10 mouse cellular contexts compared by ENCODE assay signal in genomic region chr16:96945468-96946302, GRCm38 (mm10).
DNase-seq lines count a peak whose midpoint lies in the region; ATAC-seq and TF ChIP-seq lines count a peak whose summit lies in the region.
"Had no signal": no experiment of that assay in that cellular context is flagged by ENCODE, and none has a peak within 500 bp of the region (broad histone marks: within the 10 kb centered on the region; RNA-seq: fewer than 3 reads in every experiment).

No protein-coding gene starts in this region.

- no peak overlapping the region for H3K9ac ChIP-seq in hindbrain, embryonic 14.5 days
- no peak overlapping the region for H3K9ac ChIP-seq in neural tube, embryonic 15.5 days (replicated peaks)
- no peak overlapping the region for H3K9ac ChIP-seq in liver, postnatal 0 days (replicated peaks)

- H3K4me1 ChIP-seq in hindbrain, embryonic 14.5 days (replicated peaks; ENCODE audit: control insufficient read depth, insufficient read depth, low read length), result peaks cover 18% of the 10 kb centered on the region
- peaks cover 21% of the 10 kb centered on the region for H3K4me1 ChIP-seq in neural tube, embryonic 15.5 days
- H3K4me1 ChIP-seq in liver, postnatal 0 days (ENCODE audit: insufficient read depth), result no peaks in the 10 kb centered on the region

- TF ChIP-seq CTCF in liver, postnatal 0 days (IDR thresholded peaks at IDR 0.05; ENCODE audit: low read depth), result no peak

- H3K36me3 ChIP-seq in hindbrain, embryonic 14.5 days (replicated peaks; ENCODE audit: control insufficient read depth, insufficient read depth), result no peaks in the 10 kb centered on the region
- H3K36me3 ChIP-seq in neural tube, embryonic 15.5 days, result no peaks in the 10 kb centered on the region
- no peaks in the 10 kb centered on the region for H3K36me3 ChIP-seq in liver, postnatal 0 days (replicated peaks; ENCODE audit: insufficient read depth, low read length)

- no peaks in the 10 kb centered on the region for H3K27me3 ChIP-seq in hindbrain, embryonic 14.5 days (ENCODE audit: control insufficient read depth, insufficient read depth, low read length)
- no peaks in the 10 kb centered on the region for H3K27me3 ChIP-seq in neural tube, embryonic 15.5 days (replicated peaks)
- H3K27me3 ChIP-seq in liver, postnatal 0 days (ENCODE audit: insufficient read depth, low read length), result no peaks in the 10 kb centered on the region

- H3K9me3 ChIP-seq in hindbrain, embryonic 14.5 days (ENCODE audit: control insufficient read depth, low read length), result no peaks in the 10 kb centered on the region
- no peaks in the 10 kb centered on the region for H3K9me3 ChIP-seq in neural tube, embryonic 15.5 days (replicated peaks)
- H3K9me3 ChIP-seq in liver, postnatal 0 days (ENCODE audit: low read length), result no peaks in the 10 kb centered on the region

- peak overlapping the region; percentile 73 for H3K27ac ChIP-seq in hindbrain, embryonic 14.5 days
- peak overlapping the region; percentile 3 for H3K27ac ChIP-seq in neural tube, embryonic 15.5 days (replicated peaks)
- H3K27ac ChIP-seq in liver, postnatal 0 days (ENCODE audit: low read depth), result no peak overlapping the region

- no peak overlapping the region for H3K4me3 ChIP-seq in hindbrain, embryonic 14.5 days (replicated peaks; ENCODE audit: low read length)
- H3K4me3 ChIP-seq in neural tube, embryonic 15.5 days (replicated peaks), result no peak overlapping the region
- H3K4me3 ChIP-seq in liver, postnatal 0 days (ENCODE audit: low read depth, low read length), result no peak overlapping the region

- WGBS in hindbrain, embryonic 14.5 days, result 25% methylated on average over 11 of the region's 11 CpGs
- 26% methylated on average over 11 of the region's 11 CpGs for WGBS in neural tube, embryonic 15.5 days
- 59% methylated on average over 11 of the region's 11 CpGs for WGBS in liver, postnatal 0 days (ENCODE audit: insufficient replicate concordance)

- peak; percentile 5 for DNase-seq in layer of hippocampus, adult 9-11 months
- DNase-seq in layer of hippocampus, postnatal 14 days (ENCODE audit: low spot score in 2 of 2), result no peak
- DNase-seq in embryo, embryonic 10 days (ENCODE audit: low spot score), result peak; percentile 22
- peak; percentile 54 for DNase-seq in hindbrain, embryonic 14.5 days (ENCODE audit: low spot score)
- DNase-seq in T-cell, adult 2 months (ENCODE audit: low spot score), result no peak
- DNase-seq in liver, result no peak
- DNase-seq in liver, postnatal 0 days, result no peak
- DNase-seq: right cerebral cortex, postnatal 14 days had no signal

- 0 out of 2 replicates have a peak overlapping the region, but pooled peaks have one; percentile 4 for H3K4me2 ChIP-seq in hindbrain, embryonic 14.5 days (replicated peaks)
- H3K4me2 ChIP-seq in neural tube, embryonic 15.5 days, result peak overlapping the region; percentile 4; the same call in 1 of the 2 replicates
- no peak overlapping the region for H3K4me2 ChIP-seq in liver, postnatal 0 days (ENCODE audit: low read depth, low read length)

- TF ChIP-seq EP300 in liver, postnatal 0 days (IDR thresholded peaks at IDR 0.05; ENCODE audit: low read depth), result no peak

- peak; percentile 55; the same call in 1 of the 2 replicates for ATAC-seq in hindbrain, embryonic 14.5 days (ENCODE audit: low FRiP score)
- peak; percentile 60 for ATAC-seq in neural tube, embryonic 15.5 days (ENCODE audit: low FRiP score)
- no peak for ATAC-seq in liver, postnatal 0 days
- ATAC-seq: activated CD4-positive, CD25-positive, alpha-beta regulatory T cell, adult 4 months had no signal

Comparison
In these comparisons a context has a peak if more than half of its experiments do, and no peak if none do; other contexts are left out.
1. DNase-seq: peak in layer of hippocampus, adult 9-11 months (single experiment), embryo, embryonic 10 days (single experiment) and hindbrain, embryonic 14.5 days (single experiment); none in layer of hippocampus, postnatal 14 days (0 of 2), T-cell, adult 2 months (single experiment), liver (single experiment) and liver, postnatal 0 days (single experiment).